Mouse (Mus musculus) cortical plate, adult 2 months (tissue): Measurements from ENCODE around the gene Slc35f3. TPM values are rescaled to one million over a fixed set of nuclear protein-coding genes. Genes with fewer than 3 reads are reported as not detected.

Experiments used
- H3K27ac ChIP-seq: fragments of 200-500 bp; 2 replicates; pipeline ENCODE4 v1.5.1; 2012; ENCODE audit warnings: low read length, control low read depth, inconsistent platforms; ENCODE audit not compliant: insufficient read depth
- H3K4me1 ChIP-seq: fragments of 200-500 bp; 2 replicates; pipeline ENCODE4 v1.6.1; 2011; ENCODE audit warnings: low read length; ENCODE audit not compliant: control insufficient read depth, insufficient read depth
- H3K4me3 ChIP-seq: fragments of 200-500 bp; 2 replicates; pipeline ENCODE4 v1.5.1; 2011; ENCODE audit warnings: mild to moderate bottlenecking, low read length, control low read depth; ENCODE audit not compliant: insufficient read depth
- CTCF ChIP-seq: fragments of 200-500 bp; IDR thresholded peaks from 2 replicates; pipeline ENCODE4 v1.5.1; 2011; ENCODE audit warnings: mild to moderate bottlenecking, control low read depth, low read length; ENCODE audit not compliant: insufficient read depth; ENCODE audit errors: extremely low read depth
- POLR2A ChIP-seq: fragments of 200-500 bp; IDR thresholded peaks from 2 replicates; pipeline ENCODE4 v1.6.1; 2011; ENCODE audit warnings: mild to moderate bottlenecking, low read length, control low read depth; ENCODE audit not compliant: insufficient read depth; ENCODE audit errors: extremely low read depth
- polyA plus RNA-seq: library from polyadenylated mRNA; depleted of rRNA; stranded (reverse); fragments of >200 nt; gene quantifications from 2 replicates; pipeline ENCODE4 v1.2.3, GENCODE M21; 2012

Slc35f3 gene
- polyA plus RNA-seq, 1 experiment: 11.7 TPM

DNA sequence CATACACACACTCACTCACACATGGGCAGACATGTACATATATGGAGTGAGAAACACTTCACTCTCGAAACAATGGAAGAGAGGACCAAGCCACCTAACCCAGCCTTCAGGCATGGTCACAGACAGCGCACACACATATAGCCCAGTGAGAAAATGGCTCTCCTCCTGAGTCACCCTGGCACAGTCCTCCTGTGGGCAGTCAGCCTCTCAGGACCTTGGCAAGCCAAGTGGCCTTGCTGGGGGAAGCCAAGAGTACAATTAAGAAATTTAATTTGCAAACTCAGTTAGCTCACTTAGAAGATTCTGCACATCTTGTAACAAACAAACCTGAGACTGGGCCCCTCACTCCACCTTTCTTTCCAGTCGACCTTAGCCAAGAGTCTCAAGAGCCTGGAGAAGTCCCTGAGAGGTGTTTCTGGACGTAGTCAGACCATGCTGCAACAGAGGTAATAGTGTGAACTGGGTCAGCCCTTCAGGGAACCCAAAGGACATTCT is 23.4 kb upstream of the Slc35f3 start:
- Histone ChIP-seq H3K4me1 (peaks cover 8% of the 10 kb centered on the region), H3K27ac (no peak overlapping the region), H3K4me3 (no peak overlapping the region)
- no peak for TF ChIP-seq POLR2A
- TF ChIP-seq CTCF: no peak

DNA sequence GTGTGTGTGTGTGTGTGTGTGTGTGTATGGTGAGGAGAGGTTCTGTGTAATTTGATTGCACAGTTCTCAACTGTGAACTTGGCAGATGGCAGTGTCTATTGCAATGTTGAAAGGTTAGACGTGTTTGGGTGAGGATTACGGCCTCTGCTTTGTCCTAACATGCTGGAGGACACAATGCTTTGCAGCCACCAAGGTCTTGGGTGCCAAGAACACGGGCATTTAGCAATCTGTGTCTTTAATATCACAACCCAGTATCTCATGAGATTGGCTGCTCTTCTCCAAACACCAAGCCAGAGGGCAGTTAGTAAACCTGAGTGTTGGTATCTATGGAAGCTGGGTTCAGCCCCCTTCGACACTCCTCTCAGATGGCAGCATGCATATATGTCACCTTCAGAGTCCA is 22.5 kb upstream of the Slc35f3 start:
- TF ChIP-seq POLR2A: no peak
- no peak for TF ChIP-seq CTCF
- Histone ChIP-seq H3K4me1 (peaks cover 8% of the 10 kb centered on the region), H3K27ac (no peak overlapping the region), H3K4me3 (no peak overlapping the region)

DNA sequence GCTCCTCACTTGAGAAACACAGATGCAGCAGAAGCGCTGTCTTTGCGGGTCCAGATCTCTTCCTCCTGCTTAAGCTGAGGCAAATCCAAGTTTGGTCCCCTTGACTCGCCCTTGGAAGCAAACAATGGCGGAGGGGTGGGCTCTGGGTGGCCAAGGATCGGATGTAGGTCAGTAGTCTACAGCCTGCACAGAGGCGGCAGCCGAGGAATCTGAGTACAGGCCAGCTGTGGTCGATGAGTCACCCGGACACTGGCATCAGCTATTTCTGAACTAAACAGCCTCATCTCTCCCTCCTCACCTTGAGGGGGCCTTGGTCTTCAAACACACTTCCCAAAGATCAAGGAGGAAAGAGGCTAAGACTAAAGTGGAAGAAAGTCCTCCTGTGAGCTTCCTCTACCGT is 6.4 kb upstream of the Slc35f3 start:
- TF ChIP-seq POLR2A (no peak), CTCF (no peak)
- H3K4me3 ChIP-seq: no peak overlapping the region
- no peaks in the 10 kb centered on the region for H3K4me1 ChIP-seq
- H3K27ac ChIP-seq: no peak overlapping the region

DNA sequence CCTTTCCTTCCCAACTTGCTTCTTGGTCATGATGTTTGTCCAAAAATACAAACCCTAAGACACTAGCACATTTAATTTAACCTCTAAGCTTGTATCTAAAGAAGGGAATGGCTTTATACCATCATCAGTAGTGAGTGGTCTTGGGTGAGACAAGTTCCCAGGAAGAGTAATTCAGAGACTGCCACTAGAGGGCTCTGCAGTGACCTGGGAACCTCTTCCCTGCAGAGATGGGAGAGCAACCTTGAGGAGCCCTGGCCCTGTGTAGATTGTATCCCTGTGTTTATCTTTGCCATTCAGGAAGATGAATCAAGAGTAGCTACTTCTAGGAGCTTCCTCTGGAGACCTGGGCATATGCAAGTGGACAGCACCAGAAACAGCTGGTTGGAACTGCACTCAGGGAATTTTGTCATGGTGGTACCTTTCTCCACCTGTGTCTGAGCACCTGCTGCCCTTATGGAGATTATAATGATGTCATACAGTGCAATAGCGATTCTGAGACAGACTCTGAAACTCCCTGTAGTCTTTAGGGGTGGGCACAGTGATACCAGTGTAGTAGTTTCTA is 993 bp upstream of the Slc35f3 start:
- Histone ChIP-seq H3K4me3 (no peak overlapping the region), H3K4me1 (peaks cover 5% of the 10 kb centered on the region), H3K27ac (no peak overlapping the region)
- TF ChIP-seq CTCF (peak; percentile 68), POLR2A (no peak)

DNA sequence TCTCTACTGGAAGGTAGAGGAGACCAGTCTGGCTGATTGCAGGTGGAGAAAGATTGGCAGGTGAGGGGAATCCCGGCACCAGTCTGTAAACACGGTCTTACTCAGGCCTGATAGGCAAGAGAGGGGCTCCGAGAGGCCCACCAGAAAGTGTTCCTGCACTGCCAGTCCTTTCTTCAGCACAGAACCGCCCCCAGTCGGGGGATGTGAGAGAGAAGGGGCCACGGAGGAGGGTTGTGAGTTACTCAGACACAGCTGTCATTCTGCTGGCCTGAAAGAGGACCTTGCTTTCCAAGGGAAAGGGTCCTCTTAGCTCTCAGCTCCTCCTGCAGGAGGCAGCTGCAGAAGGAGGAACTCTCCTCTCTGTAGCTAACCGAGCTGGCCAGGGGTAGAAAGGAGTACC is 975 bp downstream of the Slc35f3 start:
- TF ChIP-seq CTCF: no peak
- no peak for TF ChIP-seq POLR2A
- H3K4me1 ChIP-seq: peaks cover 6% of the 10 kb centered on the region
- peak overlapping the region; percentile 81; the same call in 1 of the 2 replicates for H3K27ac ChIP-seq
- H3K4me3 ChIP-seq: peak overlapping the region; percentile 84

DNA sequence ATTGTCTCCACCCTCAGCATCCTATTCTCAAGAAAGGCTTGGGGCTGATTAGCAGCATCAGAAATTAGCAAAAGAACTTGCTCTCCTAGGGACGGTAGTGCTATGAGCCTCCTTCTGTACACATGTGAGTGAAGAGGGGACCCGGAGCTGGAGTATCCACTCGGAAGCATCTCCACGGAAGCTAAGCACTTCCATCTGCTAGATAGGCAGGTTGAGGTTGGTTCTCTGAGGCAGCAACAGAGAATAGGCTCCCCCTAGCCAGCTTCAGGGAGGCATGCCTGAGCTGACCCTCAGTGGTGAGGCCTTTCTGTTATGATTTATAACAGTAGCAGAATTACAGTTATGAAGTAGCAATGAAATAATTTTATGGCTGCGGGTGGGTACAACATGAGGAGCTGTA is 2.0 kb downstream of the Slc35f3 start:
- H3K4me3 ChIP-seq: peak overlapping the region; percentile 84
- H3K27ac ChIP-seq: no peak overlapping the region

DNA sequence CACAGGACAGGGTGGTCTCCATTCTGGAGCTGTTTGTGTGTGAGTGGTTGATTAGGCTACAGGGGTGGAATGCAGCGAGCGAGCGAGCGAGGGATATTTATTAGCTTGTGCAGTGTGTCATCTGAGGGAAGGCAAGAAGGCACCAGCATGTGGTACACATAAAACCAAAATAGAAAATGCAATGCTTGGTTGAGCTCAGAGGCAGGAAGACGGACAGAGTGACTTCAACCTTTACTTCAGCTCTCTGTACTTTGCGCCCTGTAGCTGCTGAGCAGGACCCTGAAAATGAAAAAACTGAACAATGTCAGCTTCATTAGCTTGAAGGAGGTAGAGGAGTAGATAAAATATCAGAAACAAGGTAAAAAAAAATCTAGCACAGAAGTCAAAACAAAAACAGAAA is 3.2 kb downstream of the Slc35f3 start:
- TF ChIP-seq POLR2A (no peak), CTCF (no peak)
- Histone ChIP-seq H3K27ac (no peak overlapping the region), H3K4me3 (no peak overlapping the region), H3K4me1 (peaks cover 9% of the 10 kb centered on the region)

More for the DNA sequence above, 2.0 kb downstream of the Slc35f3 start:
- no peak for TF ChIP-seq CTCF
- no peak for TF ChIP-seq POLR2A
- H3K4me1 ChIP-seq: peaks cover 6% of the 10 kb centered on the region

DNA sequence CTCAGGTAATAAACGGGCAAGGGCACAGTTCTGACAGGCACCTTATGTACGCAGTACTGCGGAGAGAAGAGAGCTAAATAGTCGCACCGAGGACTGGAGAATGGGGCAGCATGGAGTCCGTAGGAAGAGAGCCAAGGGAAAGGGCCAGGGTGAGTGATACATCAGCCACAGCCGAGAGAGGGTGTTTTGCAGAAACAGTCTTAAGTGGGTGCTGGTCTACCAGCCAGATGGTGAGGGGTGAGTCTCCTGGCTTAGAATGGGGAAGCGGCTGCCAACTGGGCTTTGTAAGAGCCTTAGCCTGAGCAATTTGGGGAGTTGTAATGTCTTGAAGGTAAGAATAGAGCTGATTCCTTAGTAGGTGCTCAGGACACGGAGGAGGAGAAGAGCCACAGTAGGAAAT is 8.8 kb downstream of the Slc35f3 start:
- TF ChIP-seq CTCF: no peak
- TF ChIP-seq POLR2A: no peak
- peaks cover 19% of the 10 kb centered on the region for H3K4me1 ChIP-seq
- H3K4me3 ChIP-seq: no peak overlapping the region
- no peak overlapping the region for H3K27ac ChIP-seq

DNA sequence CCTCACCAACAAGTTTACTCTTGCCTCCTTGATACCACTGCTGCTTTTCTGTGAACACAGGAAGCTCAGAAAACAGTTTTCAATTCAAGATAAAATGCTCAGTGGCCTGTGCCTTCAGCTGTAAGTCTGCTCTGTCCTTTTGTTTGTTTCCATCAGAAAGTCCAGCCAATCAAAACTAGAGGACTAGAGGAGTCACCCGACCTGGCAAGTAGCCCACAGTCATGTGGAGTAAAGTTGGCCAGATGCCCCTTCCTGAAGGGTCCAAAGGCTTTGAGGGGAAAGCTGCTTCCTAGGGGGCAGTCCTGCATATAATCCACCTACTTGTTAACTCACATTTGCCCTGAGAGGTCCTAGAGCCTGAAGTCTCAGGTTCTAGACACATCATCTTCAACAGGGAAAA is 10.7 kb downstream of the Slc35f3 start:
- no peak overlapping the region for H3K27ac ChIP-seq
- H3K4me3 ChIP-seq: no peak overlapping the region
- no peak for TF ChIP-seq POLR2A
- no peak for TF ChIP-seq CTCF
- peaks cover 18% of the 10 kb centered on the region for H3K4me1 ChIP-seq

DNA sequence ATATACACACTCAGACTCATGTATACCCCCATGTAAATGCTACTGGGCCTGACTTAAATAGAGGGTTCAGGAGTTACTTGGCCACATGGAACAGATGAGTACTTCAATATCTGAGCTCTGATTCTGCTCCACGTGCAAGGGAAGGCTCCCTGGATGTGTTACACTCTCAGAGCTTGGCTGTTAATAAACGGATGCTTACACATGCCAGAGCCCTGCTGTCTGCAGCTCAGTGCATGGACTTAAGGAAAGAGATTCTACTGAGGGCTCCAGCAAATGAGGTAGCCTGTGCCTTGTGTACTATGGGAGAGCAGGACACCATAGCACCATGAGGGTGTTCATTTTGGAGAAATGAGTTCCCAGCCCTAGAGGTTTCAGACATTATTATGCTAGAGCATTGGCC is 26.6 kb downstream of the Slc35f3 start:
- Histone ChIP-seq H3K4me1 (peaks cover 12% of the 10 kb centered on the region), H3K4me3 (no peak overlapping the region), H3K27ac (no peak overlapping the region)
- TF ChIP-seq POLR2A (no peak), CTCF (no peak)
